Mouse (Mus musculus) midbrain, embryonic 11.5 days (tissue): ENCODE measurements around the gene Tfr2. TPM values are rescaled to one million over a fixed set of nuclear protein-coding genes. Genes with fewer than 3 reads are reported as not detected.

Experiments
- ATAC-seq: fragments of 200-750 bp; cut with Nextera tagmentation; 2 replicates; pipeline ENCODE4 v1.8.0; 2017; ENCODE audit warnings: moderate TSS enrichment, moderate library complexity; ENCODE audit not compliant: low FRiP score
- DNase-seq: peaks from one replicate; pipeline ENCODE4 v3.0.0; 2015; ENCODE audit warnings: low spot score; ENCODE audit errors: missing footprints
- H3K27ac ChIP-seq: fragments of 300-500 bp; sonication (generic); 2 replicates; pipeline ENCODE4 v1.5.1; 2014; ENCODE audit warnings: low read depth, low read length
- H3K27me3 ChIP-seq: fragments of 300-500 bp; sonication (generic); 2 replicates; pipeline ENCODE4 v1.6.1; 2014; ENCODE audit warnings: mild to moderate bottlenecking, low read length, moderate library complexity, mixed read lengths; ENCODE audit not compliant: control insufficient read depth, insufficient read depth
- H3K36me3 ChIP-seq: fragments of 300-500 bp; sonication (generic); 2 replicates; pipeline ENCODE4 v1.6.1; 2014; ENCODE audit warnings: mild to moderate bottlenecking, low read length, moderate library complexity, mixed read lengths; ENCODE audit not compliant: control insufficient read depth, insufficient read depth
- H3K4me1 ChIP-seq: fragments of 300-500 bp; sonication (generic); 2 replicates; pipeline ENCODE4 v1.6.1; 2014; ENCODE audit warnings: low read length; ENCODE audit not compliant: control insufficient read depth, insufficient read depth
- H3K4me2 ChIP-seq: fragments of 300-500 bp; sonication (generic); 2 replicates; pipeline ENCODE4 v1.6.1; 2014; ENCODE audit warnings: mild to moderate bottlenecking, moderate library complexity
- H3K4me3 ChIP-seq: fragments of 300-500 bp; sonication (generic); 2 replicates; pipeline ENCODE4 v1.5.1; 2014; ENCODE audit warnings: low read depth, low read length
- H3K9ac ChIP-seq: fragments of 300-500 bp; sonication (generic); 2 replicates; pipeline ENCODE4 v1.6.1; 2014; ENCODE audit warnings: low read length
- H3K9me3 ChIP-seq: fragments of 300-500 bp; sonication (generic); 2 replicates; pipeline ENCODE4 v1.6.1; 2016; ENCODE audit warnings: low read length; ENCODE audit not compliant: control insufficient read depth
- WGBS: fragments of 180-500 bp; shearing (Covaris S2); extraction: QIAGEN DNeasy Blood & Tissue Kit; methylation state at CpG from one replicate; pipeline ENCODE4 v1.1.7; 2014; 5-methylcytosine and 5-hydroxymethylcytosine counted together
- polyA plus RNA-seq: library from polyadenylated mRNA; unstranded; fragments of >200 nt; fragmentation: Nextera tagmentation; extraction: Ambion mirVana; gene quantifications from 2 replicates; pipeline ENCODE4 v1.2.1, GENCODE M21; 2014

The Tfr2 gene
- polyA plus RNA-seq: 2.0 and 2.1 TPM in 2 replicates

DNA sequence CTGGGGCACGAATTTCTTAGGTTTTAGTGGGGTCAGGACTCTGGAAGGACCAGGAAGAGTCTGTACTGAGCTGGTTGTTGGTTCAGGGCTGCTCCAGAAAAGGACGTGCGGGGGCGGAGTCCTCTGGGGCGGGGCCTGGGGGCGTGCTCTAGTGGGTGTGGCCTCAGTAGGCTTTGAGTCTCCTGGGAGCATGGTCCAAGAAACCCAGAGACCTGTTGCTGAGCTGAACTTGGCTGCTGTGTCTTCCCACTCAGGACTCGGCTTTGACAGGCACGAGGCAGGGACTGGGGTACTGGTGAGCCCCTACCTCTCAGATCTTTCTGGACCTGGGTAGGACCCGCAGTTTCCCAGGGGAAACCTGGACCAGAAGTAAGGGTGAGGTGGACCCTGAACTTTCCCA lies at the start of gene Tfr2:
Gene Tfr2, plus strand, starts transcription at position 176 of the 400 bp plus-strand sequence.
- H3K9me3 ChIP-seq: no peaks in the 10 kb centered on the region
- H3K36me3 ChIP-seq: no peaks in the 10 kb centered on the region
- WGBS: 32% methylated on average over 9 of the region's 9 CpGs
- H3K4me1 ChIP-seq: peaks cover 6% of the 10 kb centered on the region
- H3K27ac ChIP-seq: no peak within 1 kb of the TSS
- H3K9ac ChIP-seq: no peak within 1 kb of the TSS
- DNase-seq: no peak
- H3K27me3 ChIP-seq: no peaks in the 10 kb centered on the region
- ATAC-seq: no peak
- no peak within 1 kb of the TSS for H3K4me2 ChIP-seq
- H3K4me3 ChIP-seq: no peak within 1 kb of the TSS

DNA sequence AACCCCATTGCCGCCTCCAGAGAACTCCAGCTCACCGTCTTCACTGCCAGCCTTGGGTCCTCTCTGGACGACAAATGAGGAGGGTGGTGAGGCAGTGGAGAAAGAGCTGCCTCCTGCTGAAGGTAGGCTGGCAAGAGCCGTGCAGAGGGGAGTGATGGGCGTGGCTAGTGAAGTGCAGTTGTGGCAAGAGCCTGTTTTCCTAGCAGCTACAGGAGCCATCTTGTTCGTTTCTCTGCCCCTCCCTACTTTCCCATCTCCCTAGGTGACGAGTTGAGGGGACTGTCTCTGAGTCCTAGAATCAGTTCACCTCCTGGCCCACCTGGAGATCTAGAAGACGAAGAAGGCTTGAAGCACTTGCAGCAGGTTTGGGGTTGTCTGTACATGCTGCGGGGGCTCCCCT lies 47.8 kb upstream of the Tfr2 start:
- Histone ChIP-seq H3K27me3 (no peaks in the 10 kb centered on the region), H3K4me2 (no peak overlapping the region), H3K4me3 (no peak overlapping the region), H3K27ac (no peak overlapping the region), H3K9ac (no peak overlapping the region), H3K9me3 (no peaks in the 10 kb centered on the region), H3K36me3 (peaks cover 60% of the 10 kb centered on the region), H3K4me1 (peaks cover 7% of the 10 kb centered on the region; the same call in 1 of the 2 replicates)
- 82% methylated on average over 9 of the region's 9 CpGs for WGBS
- ATAC-seq (no peak), DNase-seq (no peak)

DNA sequence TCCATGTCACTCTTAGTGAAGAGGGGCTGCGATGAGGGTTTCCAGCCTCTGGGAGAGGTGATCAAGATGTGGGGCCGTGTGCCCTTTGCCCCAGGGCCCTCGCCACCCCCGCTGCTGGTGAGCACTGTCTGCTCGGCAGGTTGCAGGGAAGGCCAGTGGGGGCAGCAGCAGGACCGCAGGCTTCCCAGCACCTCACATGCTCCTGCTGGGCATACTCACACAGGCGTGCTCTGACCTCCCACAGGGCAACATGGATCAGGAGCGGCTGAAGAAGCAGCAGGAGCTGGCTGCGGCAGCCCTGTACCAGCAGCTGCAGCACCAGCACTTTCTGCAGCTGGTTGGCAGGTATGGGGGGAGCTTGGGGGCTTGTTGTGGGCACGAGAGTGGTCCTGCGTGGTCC lies 46.9 kb upstream of the Tfr2 start:
- Histone ChIP-seq H3K9me3 (no peaks in the 10 kb centered on the region), H3K36me3 (peaks cover 58% of the 10 kb centered on the region), H3K27me3 (no peaks in the 10 kb centered on the region), H3K4me2 (no peak overlapping the region), H3K9ac (no peak overlapping the region), H3K4me1 (peaks cover 9% of the 10 kb centered on the region; the same call in 1 of the 2 replicates), H3K4me3 (no peak overlapping the region), H3K27ac (no peak overlapping the region)
- DNase-seq (no peak), ATAC-seq (no peak)
- 73% methylated on average over 11 of the region's 11 CpGs for WGBS

DNA sequence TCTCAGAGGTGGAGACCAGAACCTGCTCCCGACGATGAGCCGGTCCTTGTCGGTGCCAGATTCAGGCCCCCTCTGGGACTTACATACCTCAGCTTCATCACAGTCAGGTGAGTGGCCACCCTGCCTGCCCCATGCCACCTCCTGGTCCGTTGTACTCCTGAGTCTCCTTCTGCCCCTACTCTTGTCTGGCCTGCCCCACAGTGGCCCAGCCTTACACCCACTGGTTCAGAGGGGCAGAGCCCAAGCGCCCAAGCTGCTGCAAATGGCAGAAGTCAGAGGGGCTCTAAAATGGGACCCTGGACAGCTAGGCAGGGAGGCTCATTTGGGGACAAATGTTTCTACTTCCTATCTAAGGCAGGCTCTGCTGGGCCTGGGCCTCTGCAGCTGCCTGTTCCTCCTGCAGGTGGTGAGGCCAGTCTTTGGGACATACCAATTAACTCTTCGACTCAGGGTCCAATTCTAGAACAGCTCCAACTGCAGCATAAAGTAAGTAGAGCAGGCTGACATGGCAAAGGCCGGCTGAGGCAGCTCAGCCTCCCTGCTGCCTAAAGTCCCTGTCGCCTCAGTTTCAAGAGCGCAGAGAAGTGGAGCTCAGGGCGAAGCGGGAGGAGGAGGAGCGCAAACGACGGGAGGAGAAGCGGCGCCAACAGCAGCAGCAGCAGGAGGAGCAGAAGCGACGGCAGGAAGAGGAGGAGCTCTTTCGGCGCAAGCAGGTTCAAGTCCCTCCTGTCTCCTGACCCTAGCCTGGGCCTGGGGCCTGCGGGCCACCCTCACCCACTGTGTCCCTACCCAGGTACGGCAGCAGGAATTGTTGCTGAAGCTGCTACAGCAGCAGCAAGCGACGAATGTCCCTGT lies 46.0 kb upstream of the Tfr2 start:
- H3K4me3 ChIP-seq: no peak overlapping the region
- no peak for ATAC-seq

GRCm38 (mm10) chr5:137524251-137524515 lies 45.5 kb upstream of the Tfr2 start:
- H3K4me2 ChIP-seq: no peak overlapping the region
- no peak for ATAC-seq

More for the DNA sequence above, 46.0 kb upstream of the Tfr2 start:
- Histone ChIP-seq H3K9me3 (no peaks in the 10 kb centered on the region), H3K36me3 (peaks cover 64% of the 10 kb centered on the region), H3K27ac (no peak overlapping the region; the same call in 1 of the 2 replicates), H3K4me2 (no peak overlapping the region), H3K4me1 (peaks cover 9% of the 10 kb centered on the region; the same call in 1 of the 2 replicates), H3K9ac (no peak overlapping the region), H3K27me3 (no peaks in the 10 kb centered on the region)
- DNase-seq: no peak
- 85% methylated on average over 25 of the region's 25 CpGs for WGBS

DNA sequence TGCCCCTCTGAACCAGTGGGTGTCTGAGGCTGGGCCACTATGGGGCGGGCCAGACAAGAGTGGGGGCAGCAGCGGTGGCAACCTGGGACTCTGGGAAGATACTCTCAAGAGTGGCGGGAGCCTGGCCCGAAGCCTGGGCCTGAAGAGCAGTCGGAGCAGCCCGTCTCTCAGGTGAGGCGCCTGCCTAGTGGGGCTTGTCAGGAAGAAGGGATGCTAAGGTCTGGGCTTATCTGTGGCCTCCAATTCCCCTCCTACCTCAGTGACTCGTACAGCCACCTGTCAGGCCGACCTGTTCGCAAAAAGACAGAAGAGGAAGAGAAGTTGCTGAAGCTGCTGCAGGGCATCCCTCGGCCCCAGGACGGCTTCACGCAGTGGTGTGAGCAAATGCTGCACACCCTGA lies 45.0 kb upstream of the Tfr2 start:
- H3K9me3 ChIP-seq: no peaks in the 10 kb centered on the region
- no peak overlapping the region for H3K4me3 ChIP-seq
- H3K9ac ChIP-seq: no peak overlapping the region
- no peak overlapping the region for H3K4me2 ChIP-seq
- no peak overlapping the region for H3K27ac ChIP-seq
- no peaks in the 10 kb centered on the region for H3K27me3 ChIP-seq
- DNase-seq: no peak
- peaks cover 74% of the 10 kb centered on the region for H3K36me3 ChIP-seq
- H3K4me1 ChIP-seq: peaks cover 14% of the 10 kb centered on the region
- 89% methylated on average over 13 of the region's 13 CpGs for WGBS
- no peak for ATAC-seq

More at GRCm38 (mm10) chr5:137524251-137524515, 45.5 kb upstream of the Tfr2 start:
- H3K4me3 ChIP-seq: no peak overlapping the region
- peaks cover 9% of the 10 kb centered on the region; the same call in 1 of the 2 replicates for H3K4me1 ChIP-seq
- peaks cover 69% of the 10 kb centered on the region for H3K36me3 ChIP-seq
- no peaks in the 10 kb centered on the region for H3K27me3 ChIP-seq
- WGBS: 87% methylated on average over 8 of the region's 8 CpGs
- H3K27ac ChIP-seq: no peak overlapping the region
- no peaks in the 10 kb centered on the region for H3K9me3 ChIP-seq
- H3K9ac ChIP-seq: no peak overlapping the region
- DNase-seq: no peak

DNA sequence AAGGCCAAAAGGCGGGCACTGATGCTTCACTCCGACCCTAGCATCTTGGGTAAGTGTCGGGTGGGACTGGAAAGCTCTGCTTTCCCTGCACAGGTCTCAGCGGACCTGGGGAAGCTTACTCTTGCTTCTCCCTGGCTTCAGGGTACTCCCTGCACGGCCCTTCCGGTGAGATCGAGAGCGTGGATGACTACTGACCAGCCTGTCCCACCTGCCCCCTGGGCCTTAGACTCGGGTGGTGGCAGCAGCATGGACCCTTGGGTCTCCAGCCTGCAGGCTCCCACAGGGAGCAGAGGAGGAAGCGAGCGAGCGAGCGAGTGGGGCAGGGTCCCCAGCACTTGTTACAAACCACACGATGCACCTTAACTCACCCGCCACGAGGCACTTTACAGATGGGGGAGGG lies 44.1 kb upstream of the Tfr2 start:
- Histone ChIP-seq H3K9ac (no peak overlapping the region), H3K27me3 (no peaks in the 10 kb centered on the region), H3K27ac (no peak overlapping the region; the same call in 1 of the 2 replicates), H3K9me3 (no peaks in the 10 kb centered on the region), H3K4me2 (no peak overlapping the region), H3K4me3 (no peak overlapping the region), H3K36me3 (peaks cover 67% of the 10 kb centered on the region), H3K4me1 (peaks cover 22% of the 10 kb centered on the region)
- no peak for DNase-seq
- WGBS: 78% methylated on average over 16 of the region's 16 CpGs
- no peak for ATAC-seq

GRCm38 (mm10) chr5:137526192-137526936 lies 43.3 kb upstream of the Tfr2 start:
- peak overlapping the region; percentile 28; the same call in 1 of the 2 replicates for H3K27ac ChIP-seq
- no peak overlapping the region for H3K4me3 ChIP-seq
- H3K4me1 ChIP-seq: peaks cover 22% of the 10 kb centered on the region
- 43% methylated on average over 16 of the region's 16 CpGs for WGBS
- no peak overlapping the region for H3K4me2 ChIP-seq
- H3K36me3 ChIP-seq: peaks cover 63% of the 10 kb centered on the region
- H3K9ac ChIP-seq: peak overlapping the region; percentile 18; the same call in 1 of the 2 replicates
- H3K9me3 ChIP-seq: no peaks in the 10 kb centered on the region
- H3K27me3 ChIP-seq: no peaks in the 10 kb centered on the region
- peak; percentile 90 for DNase-seq
- ATAC-seq: no peak

DNA sequence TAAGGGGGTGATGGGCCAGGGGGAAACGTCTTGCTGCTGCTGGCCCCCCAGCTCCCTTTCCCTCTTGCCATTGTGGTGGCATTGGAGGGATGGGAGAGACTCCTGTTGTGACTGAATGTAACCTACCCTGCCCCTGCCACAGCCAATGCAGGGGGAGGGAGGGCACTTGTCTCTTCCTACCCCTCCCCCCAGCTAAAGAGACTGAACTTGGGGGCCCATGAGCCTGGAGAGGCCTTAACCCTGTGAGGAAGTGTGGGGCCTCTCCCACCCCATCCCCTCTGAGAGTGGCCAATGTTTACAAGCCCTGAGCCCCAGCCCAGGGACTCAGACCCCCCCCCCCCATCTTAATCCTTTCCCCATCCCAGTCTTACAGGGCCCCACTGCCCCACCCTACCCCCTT lies 42.2 kb upstream of the Tfr2 start:
- Histone ChIP-seq H3K27me3 (no peaks in the 10 kb centered on the region), H3K9me3 (no peaks in the 10 kb centered on the region), H3K36me3 (peaks cover 53% of the 10 kb centered on the region), H3K4me1 (peaks cover 22% of the 10 kb centered on the region), H3K9ac (no peak overlapping the region), H3K4me2 (no peak overlapping the region), H3K4me3 (no peak overlapping the region), H3K27ac (no peak overlapping the region)
- WGBS: 63% methylated on average over 1 of the region's 1 CpGs
- ATAC-seq (no peak), DNase-seq (no peak)
